Mouse (Mus musculus) limb, embryonic 12.5 days (tissue): ENCODE data around the gene Cacna1e. TPM values are rescaled to one million over a fixed set of nuclear protein-coding genes. Genes with fewer than 3 reads are reported as not detected.

ENCODE experiments used
- ATAC-seq: fragments of 200-750 bp; cut with Nextera tagmentation; 2 replicates; pipeline ENCODE4 v1.8.0; 2017; ENCODE audit warnings: low read depth, moderate TSS enrichment; ENCODE audit not compliant: insufficient number of reproducible peaks, insufficient read depth, low FRiP score, low TSS enrichment
- H3K27ac ChIP-seq: fragments of 300-500 bp; sonication (generic); 2 replicates; pipeline ENCODE4 v1.5.1; 2016; ENCODE audit warnings: mild to moderate bottlenecking, moderate library complexity
- H3K27me3 ChIP-seq: fragments of 300-500 bp; sonication (generic); 2 replicates; pipeline ENCODE4 v1.6.1; 2016; ENCODE audit warnings: mild to moderate bottlenecking, moderate library complexity
- H3K36me3 ChIP-seq: fragments of 300-500 bp; sonication (generic); 2 replicates; pipeline ENCODE4 v1.6.1; 2016; ENCODE audit warnings: mild to moderate bottlenecking, moderate library complexity
- H3K4me1 ChIP-seq: fragments of 300-500 bp; sonication (generic); replicated peaks from 2 replicates; pipeline ENCODE4 v1.6.1; 2016
- H3K4me2 ChIP-seq: fragments of 300-500 bp; sonication (generic); 2 replicates; pipeline ENCODE4 v1.6.1; 2016; ENCODE audit warnings: mild to moderate bottlenecking, moderate library complexity
- H3K4me3 ChIP-seq: fragments of 300-500 bp; sonication (generic); replicated peaks from 2 replicates; pipeline ENCODE4 v1.5.1; 2016; ENCODE audit warnings: mild to moderate bottlenecking
- H3K9ac ChIP-seq: fragments of 300-500 bp; sonication (generic); replicated peaks from 2 replicates; pipeline ENCODE4 v1.6.1; 2016; ENCODE audit warnings: mild to moderate bottlenecking, moderate library complexity
- H3K9me3 ChIP-seq: fragments of 300-500 bp; sonication (generic); 2 replicates; pipeline ENCODE4 v1.6.1; 2016; ENCODE audit warnings: mild to moderate bottlenecking, moderate library complexity
- WGBS: fragments of 180-500 bp; shearing (Covaris S2); methylation state at CpG from one replicate; pipeline ENCODE4 v1.1.7; 2016; 5-methylcytosine and 5-hydroxymethylcytosine counted together
- polyA plus RNA-seq: library from polyadenylated mRNA; unstranded; fragments of >200 nt; fragmentation: Nextera tagmentation; extraction: Ambion mirVana; gene quantifications from 2 replicates; pipeline ENCODE4 v1.2.1, GENCODE M21; 2016

Cacna1e gene
- polyA plus RNA-seq, 1 experiment from 2014 or later = 1.2 TPM

DNA sequence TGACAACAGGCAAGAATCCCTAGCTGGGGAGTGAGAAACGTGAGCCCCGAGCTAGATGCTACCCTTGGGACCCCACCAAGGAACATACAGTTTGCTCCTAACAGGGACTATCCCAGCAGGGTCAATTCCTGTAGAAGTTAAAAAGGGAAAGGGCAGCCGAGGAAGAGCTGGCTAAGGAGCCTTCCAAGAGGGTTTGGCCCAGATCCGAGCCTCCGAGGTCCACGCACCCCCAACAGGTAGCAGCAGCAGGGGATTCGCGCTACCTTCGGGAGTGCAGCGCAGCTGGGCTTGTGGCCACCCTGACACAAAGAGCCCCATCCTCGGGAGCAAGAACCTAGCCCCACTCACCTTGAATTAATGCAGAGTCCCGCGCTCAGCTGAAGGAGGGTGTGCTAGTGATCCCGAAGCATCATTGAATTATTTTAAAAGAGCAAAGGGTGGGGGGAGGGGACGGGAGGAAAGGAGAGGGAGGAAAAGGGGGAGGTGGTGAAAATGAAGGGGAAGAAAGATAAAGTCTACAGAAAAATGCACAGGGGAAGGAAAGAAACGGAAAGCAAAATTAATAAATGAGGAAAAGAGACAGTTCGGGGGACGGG is 607 bp downstream of the Cacna1e start:
- ATAC-seq = no peak
- Histone ChIP-seq H3K4me3 (peak overlapping the region; percentile 43), H3K9me3 (no peaks in the 10 kb centered on the region), H3K27me3 (peaks cover 58% of the 10 kb centered on the region), H3K4me1 (peaks cover 10% of the 10 kb centered on the region; the same call in 1 of the 2 replicates), H3K27ac (no peak overlapping the region), H3K9ac (peak overlapping the region; percentile 51; the same call in 1 of the 2 replicates), H3K4me2 (peak overlapping the region; percentile 79), H3K36me3 (no peaks in the 10 kb centered on the region)
- whole genome bisulfite sequencing = 3% methylated on average over 18 of the region's 18 CpGs

DNA sequence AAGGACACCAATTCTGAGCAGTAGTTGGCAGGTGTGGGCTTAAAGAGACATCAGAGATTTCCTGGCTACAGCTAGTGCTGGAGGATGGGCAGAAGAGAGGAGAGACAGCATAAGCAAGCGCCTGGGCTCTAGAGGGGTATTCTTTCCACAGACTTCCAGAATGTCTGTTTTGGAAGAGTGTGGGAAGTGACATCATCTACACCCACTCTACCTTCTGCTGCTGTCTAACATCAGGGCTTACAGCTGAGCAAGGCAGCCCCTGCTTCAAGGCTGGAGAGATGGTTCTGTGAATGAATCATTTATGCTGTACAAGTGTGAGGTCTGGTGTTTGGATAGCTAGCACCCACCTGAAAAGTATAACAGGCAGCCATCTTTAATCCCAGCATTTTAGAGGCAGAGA is 18.3 kb downstream of the Cacna1e start:
- Histone ChIP-seq H3K9me3 (no peaks in the 10 kb centered on the region), H3K4me1 (no peaks in the 10 kb centered on the region), H3K4me3 (no peak overlapping the region), H3K4me2 (no peak overlapping the region), H3K36me3 (no peaks in the 10 kb centered on the region), H3K9ac (no peak overlapping the region), H3K27ac (no peak overlapping the region), H3K27me3 (no peaks in the 10 kb centered on the region)
- no peak for ATAC-seq
- WGBS = 83% methylated on average over 1 of the region's 1 CpGs

DNA sequence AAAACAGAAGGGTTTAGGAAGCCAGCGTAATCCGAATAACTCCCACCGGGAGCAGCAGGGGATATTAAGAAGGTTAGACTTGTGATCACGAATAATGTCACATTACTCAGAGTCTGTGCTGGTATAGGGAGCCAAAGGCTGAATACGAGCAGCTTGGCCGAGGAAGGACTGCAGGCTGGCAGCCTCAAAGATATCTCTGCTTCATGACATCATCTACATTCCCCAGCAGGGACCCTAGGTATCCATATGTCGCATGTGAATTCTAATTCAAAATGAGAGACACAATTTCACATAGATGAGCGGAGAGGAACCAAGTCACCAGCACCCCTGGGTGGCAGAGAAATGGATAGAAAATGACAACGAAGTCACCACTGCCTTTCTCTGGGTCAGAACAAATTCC is 22.9 kb downstream of the Cacna1e start:
- no peak for ATAC-seq
- no peaks in the 10 kb centered on the region for H3K27me3 ChIP-seq
- no peaks in the 10 kb centered on the region for H3K36me3 ChIP-seq
- H3K4me3 ChIP-seq = no peak overlapping the region
- H3K4me1 ChIP-seq = no peaks in the 10 kb centered on the region
- no peak overlapping the region for H3K27ac ChIP-seq
- WGBS = 83% methylated on average over 9 of the region's 9 CpGs
- no peak overlapping the region for H3K4me2 ChIP-seq
- H3K9ac ChIP-seq = no peak overlapping the region
- no peaks in the 10 kb centered on the region for H3K9me3 ChIP-seq

DNA sequence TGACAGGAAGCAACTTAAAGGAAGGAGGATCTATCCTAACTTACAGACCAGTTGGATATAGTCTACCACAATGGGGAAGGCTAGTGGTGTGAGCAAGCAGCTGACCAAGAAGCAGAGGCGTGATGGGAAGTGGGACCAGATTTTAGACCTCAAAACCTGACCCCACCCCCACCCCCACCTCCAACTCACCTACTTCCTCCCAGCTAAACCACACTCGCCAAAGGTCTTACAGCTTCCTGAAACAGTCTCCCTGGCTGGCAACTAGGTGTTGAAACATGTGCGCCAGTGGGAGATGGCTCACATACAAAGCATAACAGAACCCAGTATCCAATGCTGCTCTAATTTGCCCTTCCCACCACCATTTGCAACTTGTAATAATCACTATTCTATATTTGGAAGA is 29.7 kb downstream of the Cacna1e start:
- H3K27me3 ChIP-seq = no peaks in the 10 kb centered on the region
- no peaks in the 10 kb centered on the region for H3K9me3 ChIP-seq
- no peak for ATAC-seq
- no peaks in the 10 kb centered on the region for H3K36me3 ChIP-seq
- H3K4me1 ChIP-seq = peaks cover 4% of the 10 kb centered on the region; the same call in 1 of the 2 replicates
- H3K9ac ChIP-seq = no peak overlapping the region
- H3K27ac ChIP-seq = no peak overlapping the region
- 75% methylated on average over 3 of the region's 3 CpGs for WGBS
- no peak overlapping the region for H3K4me3 ChIP-seq
- no peak overlapping the region for H3K4me2 ChIP-seq

DNA sequence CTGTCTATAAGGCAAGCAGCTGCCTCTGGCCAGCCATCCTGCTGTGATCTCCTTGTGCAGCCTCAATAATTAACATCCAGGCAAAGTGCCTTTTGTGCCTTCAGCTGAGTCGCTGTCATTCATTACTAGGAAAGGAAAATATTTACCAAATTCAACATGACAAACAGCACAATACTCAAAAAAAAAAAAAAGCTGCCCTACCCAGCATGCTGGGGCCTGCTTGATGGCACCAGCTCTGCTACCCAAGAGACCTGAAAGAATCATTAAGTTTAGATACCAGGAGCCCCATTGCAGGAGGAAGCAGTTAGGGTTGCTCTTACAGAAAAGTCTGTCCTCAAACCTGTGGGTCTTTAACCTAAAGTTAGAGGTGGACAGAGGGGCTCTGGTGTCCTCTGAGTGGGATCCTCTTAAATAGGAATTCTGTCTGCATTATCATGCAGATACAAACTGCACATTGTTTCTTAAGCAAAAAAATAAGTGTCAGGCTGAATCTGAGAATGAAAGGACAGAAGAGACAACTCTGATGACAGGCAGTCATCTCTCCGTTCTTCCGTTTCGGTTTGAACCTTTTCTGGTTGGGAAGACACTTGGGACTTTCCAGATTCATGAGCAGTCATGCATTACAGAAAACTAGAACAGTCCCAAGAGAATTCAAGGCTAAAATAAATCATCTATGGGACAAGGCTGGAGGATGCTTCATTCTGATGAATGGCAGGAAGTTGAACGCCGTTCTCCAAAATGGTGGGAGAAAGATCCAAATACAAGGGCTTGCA is 33.6 kb downstream of the Cacna1e start:
- no peaks in the 10 kb centered on the region for H3K27me3 ChIP-seq
- H3K4me3 ChIP-seq = no peak overlapping the region
- no peaks in the 10 kb centered on the region for H3K36me3 ChIP-seq
- no peak overlapping the region for H3K4me2 ChIP-seq
- no peak for ATAC-seq
- H3K4me1 ChIP-seq = peaks cover 6% of the 10 kb centered on the region; the same call in 1 of the 2 replicates
- H3K27ac ChIP-seq = no peak overlapping the region
- WGBS = 84% methylated on average over 6 of the region's 6 CpGs
- H3K9ac ChIP-seq = no peak overlapping the region
- no peaks in the 10 kb centered on the region for H3K9me3 ChIP-seq

DNA sequence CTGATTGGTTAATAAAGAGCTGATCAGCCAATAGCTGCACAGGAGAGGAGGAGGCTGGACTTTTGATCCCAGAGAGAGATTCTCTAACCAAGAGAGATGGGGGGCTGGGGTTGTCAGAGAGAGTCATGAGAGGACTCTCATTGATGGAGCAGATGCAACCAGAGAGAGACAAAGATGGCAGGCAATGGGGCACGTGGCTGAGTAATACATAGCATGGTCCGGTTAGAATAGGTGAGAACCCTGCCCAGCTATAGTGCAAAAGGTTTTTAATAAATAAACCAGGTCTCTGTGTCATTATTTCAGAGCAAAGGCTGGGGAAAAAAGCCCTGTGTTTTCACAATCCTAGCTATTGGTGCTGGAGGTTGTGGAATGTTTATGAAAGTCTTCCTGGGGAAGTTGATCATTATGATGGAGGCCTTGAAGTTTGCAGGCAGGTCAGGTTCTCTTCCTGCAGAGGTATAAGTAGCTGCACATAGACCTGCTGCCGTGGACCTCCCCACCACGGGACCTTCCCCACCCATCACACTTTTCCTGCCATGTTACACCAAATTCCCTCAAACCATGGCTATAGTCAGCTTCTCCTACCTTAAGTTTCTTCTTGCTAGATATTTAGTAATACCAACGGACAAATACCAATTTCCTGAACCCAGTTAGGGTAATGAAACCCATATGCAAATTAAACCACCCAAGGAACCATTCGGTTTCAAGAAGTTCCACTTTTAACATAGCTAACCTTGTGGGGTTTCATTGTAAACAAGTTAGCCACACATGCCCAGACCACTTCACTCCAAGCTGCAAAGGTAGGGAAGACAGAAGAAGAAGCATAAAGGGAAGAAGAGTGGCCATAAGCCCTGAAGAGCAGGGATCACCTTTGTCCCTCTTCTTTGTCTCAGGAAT is 35.4 kb downstream of the Cacna1e start:
- Histone ChIP-seq H3K9me3 (no peaks in the 10 kb centered on the region), H3K4me1 (peaks cover 6% of the 10 kb centered on the region; the same call in 1 of the 2 replicates), H3K36me3 (no peaks in the 10 kb centered on the region), H3K9ac (no peak overlapping the region), H3K4me2 (no peak overlapping the region), H3K27me3 (no peaks in the 10 kb centered on the region), H3K27ac (no peak overlapping the region), H3K4me3 (no peak overlapping the region)
- 64% methylated on average over 6 of the region's 6 CpGs for WGBS
- no peak for ATAC-seq

DNA sequence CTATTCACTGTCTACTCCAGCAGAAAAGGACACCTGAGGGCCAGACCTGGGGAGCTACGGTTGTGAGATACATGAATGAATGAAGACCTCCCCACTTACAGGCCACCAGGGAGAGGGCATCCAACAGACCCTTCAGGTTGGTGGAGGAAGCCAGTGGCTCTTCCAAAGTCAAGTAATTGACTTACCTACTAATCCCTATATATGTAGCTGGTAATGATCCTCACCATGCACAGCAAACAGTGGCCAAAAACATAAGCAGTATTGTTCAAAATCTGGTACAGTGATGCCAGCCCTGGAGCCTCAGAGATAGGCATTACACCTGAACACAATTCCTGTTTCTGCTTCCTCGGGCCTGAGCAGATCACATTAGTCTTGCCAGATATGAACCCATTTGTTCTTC is 37.4 kb downstream of the Cacna1e start:
- no peaks in the 10 kb centered on the region for H3K27me3 ChIP-seq
- WGBS = 83% methylated on average over 2 of the region's 2 CpGs

DNA sequence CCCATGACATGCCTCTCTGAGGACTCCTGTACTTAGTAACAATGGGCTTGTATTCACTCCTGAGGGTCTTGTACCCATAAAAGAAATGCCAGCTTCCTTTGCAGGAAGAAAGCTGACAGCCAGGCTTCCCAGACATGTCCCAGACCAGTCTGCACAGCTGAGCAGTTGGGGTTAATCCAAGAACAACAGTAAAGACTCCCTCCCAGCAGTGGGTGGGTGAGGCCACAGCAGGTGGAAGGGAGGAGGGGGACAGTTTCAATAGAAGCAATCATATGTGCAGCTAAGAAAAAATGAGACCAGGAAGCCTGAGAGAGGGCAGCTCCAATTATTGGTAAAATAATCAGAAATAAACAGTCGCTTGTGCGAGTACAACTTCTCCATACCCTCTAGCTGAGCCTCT is 40.9 kb downstream of the Cacna1e start:
- no peaks in the 10 kb centered on the region for H3K36me3 ChIP-seq
- no peaks in the 10 kb centered on the region for H3K4me1 ChIP-seq
- H3K27ac ChIP-seq = no peak overlapping the region
- no peaks in the 10 kb centered on the region for H3K9me3 ChIP-seq
- H3K9ac ChIP-seq = no peak overlapping the region
- no peak overlapping the region for H3K4me3 ChIP-seq
- 87% methylated on average over 2 of the region's 2 CpGs for WGBS
- no peaks in the 10 kb centered on the region for H3K27me3 ChIP-seq
- no peak overlapping the region for H3K4me2 ChIP-seq
- ATAC-seq = no peak

More for the DNA sequence above, 37.4 kb downstream of the Cacna1e start:
- no peak overlapping the region for H3K4me3 ChIP-seq
- H3K9me3 ChIP-seq = no peaks in the 10 kb centered on the region
- peaks cover 6% of the 10 kb centered on the region; the same call in 1 of the 2 replicates for H3K4me1 ChIP-seq
- no peak overlapping the region for H3K4me2 ChIP-seq
- no peak overlapping the region for H3K27ac ChIP-seq
- H3K9ac ChIP-seq = no peak overlapping the region
- ATAC-seq = no peak
- H3K36me3 ChIP-seq = no peaks in the 10 kb centered on the region

DNA sequence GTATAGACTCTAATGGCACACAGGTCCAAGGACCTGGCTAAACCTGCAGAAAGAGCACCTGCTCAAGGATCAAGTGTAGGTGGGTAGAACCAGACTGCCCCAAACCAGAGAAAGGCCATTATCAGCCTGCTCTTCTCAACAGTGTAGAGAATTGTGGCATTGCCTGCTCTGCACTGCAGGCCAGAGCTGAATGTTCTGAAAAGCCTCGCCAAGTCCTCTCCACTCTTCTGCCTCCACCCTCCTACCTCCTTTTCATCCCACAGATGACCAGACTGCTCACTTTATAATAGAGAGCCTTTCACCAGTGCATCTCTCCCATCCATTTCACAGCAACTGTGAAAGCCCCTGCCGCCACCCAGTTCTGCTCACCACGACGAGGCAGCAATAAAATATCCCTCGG is 42.0 kb downstream of the Cacna1e start:
- H3K4me3 ChIP-seq = no peak overlapping the region
- H3K4me1 ChIP-seq = no peaks in the 10 kb centered on the region
- WGBS = 60% methylated on average over 5 of the region's 5 CpGs
- H3K9me3 ChIP-seq = no peaks in the 10 kb centered on the region
- H3K27me3 ChIP-seq = no peaks in the 10 kb centered on the region
- no peak for ATAC-seq
- H3K4me2 ChIP-seq = no peak overlapping the region
- no peak overlapping the region for H3K27ac ChIP-seq
- no peak overlapping the region for H3K9ac ChIP-seq
- no peaks in the 10 kb centered on the region for H3K36me3 ChIP-seq

DNA sequence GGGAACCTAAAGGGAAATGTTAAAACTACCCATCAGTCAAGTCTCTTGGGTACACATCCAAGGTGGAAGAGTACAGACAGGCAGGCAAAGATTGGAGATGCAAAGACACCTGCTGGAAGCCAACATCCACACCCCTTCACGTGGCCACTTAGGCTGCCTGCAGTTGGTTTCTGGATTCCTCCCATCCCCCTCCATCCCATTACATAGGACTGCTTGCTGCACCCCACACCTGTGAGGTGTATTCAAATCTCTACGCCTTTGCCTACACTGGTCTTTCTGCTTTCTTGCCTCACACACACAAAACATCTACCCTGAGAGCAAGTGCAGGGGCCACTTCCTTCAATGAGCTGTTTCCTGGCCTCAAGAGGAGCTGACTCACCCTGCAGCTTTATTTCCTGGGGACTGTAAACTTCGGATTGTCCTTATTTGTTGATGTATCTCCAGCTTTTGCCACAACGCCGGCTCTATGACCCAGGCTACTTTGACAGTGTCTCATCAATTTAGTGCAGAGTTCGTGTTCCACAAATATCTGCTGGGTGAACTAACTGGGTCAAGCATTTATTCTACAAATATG is 43.2 kb downstream of the Cacna1e start:
- 77% methylated on average over 6 of the region's 6 CpGs for WGBS
- H3K9me3 ChIP-seq = no peaks in the 10 kb centered on the region
- no peaks in the 10 kb centered on the region for H3K4me1 ChIP-seq
- H3K4me2 ChIP-seq = no peak overlapping the region
- H3K4me3 ChIP-seq = no peak overlapping the region
- H3K27me3 ChIP-seq = no peaks in the 10 kb centered on the region
- H3K9ac ChIP-seq = no peak overlapping the region
- ATAC-seq = no peak
- H3K36me3 ChIP-seq = no peaks in the 10 kb centered on the region
- H3K27ac ChIP-seq = no peak overlapping the region

DNA sequence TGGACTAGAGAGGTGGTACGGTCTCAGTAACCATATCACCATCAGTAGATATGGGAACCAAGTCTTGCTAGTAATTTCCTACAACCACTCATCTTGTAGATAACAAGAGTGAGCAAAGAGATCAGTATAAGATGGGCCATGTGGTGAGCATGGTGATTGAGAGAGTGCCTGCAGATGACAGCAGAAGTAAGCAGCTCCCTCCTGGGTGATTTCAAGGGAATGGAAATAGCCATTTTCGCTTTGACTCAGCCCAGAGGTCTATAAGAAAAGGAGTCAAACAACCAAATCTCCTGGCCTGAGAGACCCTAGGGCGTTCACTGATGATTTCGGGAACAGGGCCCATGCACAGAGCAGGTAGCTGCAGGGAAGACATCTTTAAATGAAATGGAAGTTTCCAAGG is 45.0 kb downstream of the Cacna1e start:
- no peaks in the 10 kb centered on the region for H3K27me3 ChIP-seq
- H3K4me3 ChIP-seq = no peak overlapping the region
- 90% methylated on average over 4 of the region's 4 CpGs for WGBS
- no peaks in the 10 kb centered on the region for H3K36me3 ChIP-seq
- no peak overlapping the region for H3K9ac ChIP-seq
- H3K27ac ChIP-seq = no peak overlapping the region
- no peak for ATAC-seq
- H3K4me1 ChIP-seq = no peaks in the 10 kb centered on the region
- H3K9me3 ChIP-seq = no peaks in the 10 kb centered on the region
- no peak overlapping the region for H3K4me2 ChIP-seq
